Mouse (Mus musculus) lung, embryonic 14.5 days (tissue): ENCODE measurements around the gene Thrsp. TPM values are rescaled to one million over a fixed set of nuclear protein-coding genes. Genes with fewer than 3 reads are reported as not detected.

Experiments used
- ATAC-seq: fragments of 200-750 bp; cut with Nextera tagmentation; 2 replicates; pipeline ENCODE4 v1.8.0; 2017; ENCODE audit warnings: mild to moderate bottlenecking, moderate TSS enrichment, moderate library complexity; ENCODE audit not compliant: insufficient read depth
- DNase-seq: peaks from one replicate; pipeline ENCODE4 v3.0.0-alpha.2; 2015
- H3K27ac ChIP-seq: fragments of 300-500 bp; sonication (generic); 2 replicates; pipeline ENCODE4 v1.5.1; 2014; ENCODE audit warnings: low read depth, mild to moderate bottlenecking, moderate library complexity
- H3K27me3 ChIP-seq: fragments of 300-500 bp; sonication (generic); 2 replicates; pipeline ENCODE4 v1.6.1; 2014; ENCODE audit warnings: low read length, control low read depth; ENCODE audit not compliant: insufficient read depth
- H3K36me3 ChIP-seq: fragments of 300-500 bp; sonication (generic); 2 replicates; pipeline ENCODE4 v1.6.1; 2014; ENCODE audit warnings: control low read depth; ENCODE audit not compliant: insufficient read depth
- H3K4me1 ChIP-seq: fragments of 300-500 bp; sonication (generic); 2 replicates; pipeline ENCODE4 v1.6.1; 2014; ENCODE audit warnings: antibody characterized with exemption, control low read depth; ENCODE audit not compliant: insufficient read depth
- H3K4me2 ChIP-seq: fragments of 300-500 bp; sonication (generic); 2 replicates; pipeline ENCODE4 v1.6.1; 2014; ENCODE audit warnings: mild to moderate bottlenecking
- H3K4me3 ChIP-seq: fragments of 300-500 bp; sonication (generic); 2 replicates; pipeline ENCODE4 v1.5.1; 2014; ENCODE audit warnings: low read depth, low read length
- H3K9ac ChIP-seq: fragments of 300-500 bp; sonication (generic); 2 replicates; pipeline ENCODE4 v1.6.1; 2014
- H3K9me3 ChIP-seq: fragments of 300-500 bp; sonication (generic); 2 replicates; pipeline ENCODE4 v1.6.1; 2016; ENCODE audit warnings: low read depth, low read length, control low read depth
- CTCF ChIP-seq: IDR thresholded peaks from 2 replicates; pipeline ENCODE4 v1.5.1; 2016; ENCODE audit warnings: antibody characterized with exemption, low read depth
- WGBS: fragments of 180-500 bp; shearing (Covaris S2); extraction: QIAGEN DNeasy Blood & Tissue Kit; methylation state at CpG from one replicate; pipeline ENCODE4 v1.1.7; 2014; 5-methylcytosine and 5-hydroxymethylcytosine counted together
- polyA plus RNA-seq: library from polyadenylated mRNA; unstranded; fragments of >200 nt; fragmentation: Nextera tagmentation; extraction: Ambion mirVana; gene quantifications from 2 replicates; pipeline ENCODE4 v1.2.1, GENCODE M21; 2014

The Thrsp gene
- polyA plus RNA-seq, 1 experiment from 2014 or later, result 0.61 TPM

DNA sequence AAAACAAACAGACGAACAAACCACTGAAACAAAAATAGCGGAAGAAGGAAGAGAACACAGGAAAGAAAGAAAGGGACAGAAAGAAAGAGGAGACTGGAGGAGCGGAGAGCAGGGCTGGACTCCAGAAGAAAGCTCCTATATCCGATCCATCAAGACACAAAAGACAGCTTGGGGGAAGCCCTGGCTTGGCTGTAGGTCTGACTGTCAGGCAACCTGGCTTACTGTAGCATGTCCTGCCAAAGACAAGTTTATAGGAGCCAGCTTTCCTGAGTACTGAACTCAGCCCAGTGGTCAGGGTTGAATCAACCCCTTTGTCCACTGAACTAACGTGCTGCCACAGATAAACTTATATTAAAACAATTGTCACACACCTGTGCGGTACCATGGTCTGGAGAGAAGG, 9.8 kb upstream of the Thrsp start:
- H3K4me2 ChIP-seq, result no peak overlapping the region
- TF ChIP-seq CTCF, result no peak
- 82% methylated on average over 6 of the region's 6 CpGs for WGBS
- no peaks in the 10 kb centered on the region for H3K9me3 ChIP-seq
- H3K9ac ChIP-seq, result no peak overlapping the region
- no peak for DNase-seq
- no peak for ATAC-seq
- no peaks in the 10 kb centered on the region for H3K36me3 ChIP-seq
- no peaks in the 10 kb centered on the region for H3K27me3 ChIP-seq
- no peak overlapping the region for H3K4me3 ChIP-seq
- peaks cover 8% of the 10 kb centered on the region; the same call in 1 of the 2 replicates for H3K4me1 ChIP-seq
- no peak overlapping the region for H3K27ac ChIP-seq

- H3K9ac ChIP-seq, result no peak overlapping the region
- no peak for DNase-seq
- no peak overlapping the region for H3K4me3 ChIP-seq
- no peaks in the 10 kb centered on the region for H3K36me3 ChIP-seq
- no peak overlapping the region for H3K4me2 ChIP-seq
- TF ChIP-seq CTCF, result no peak
- 60% methylated on average over 6 of the region's 6 CpGs for WGBS
- peaks cover 8% of the 10 kb centered on the region; the same call in 1 of the 2 replicates for H3K4me1 ChIP-seq
- H3K9me3 ChIP-seq, result no peaks in the 10 kb centered on the region
- ATAC-seq, result no peak
- no peaks in the 10 kb centered on the region for H3K27me3 ChIP-seq
- H3K27ac ChIP-seq, result no peak overlapping the region
Observed at GRCm38 (mm10) chr7:97426566-97426965, 9.0 kb upstream of the Thrsp start.

- 7% methylated on average over 12 of the region's 12 CpGs for WGBS
Observed at GRCm38 (mm10) chr7:97424621-97425245, 7.2 kb upstream of the Thrsp start.

DNA sequence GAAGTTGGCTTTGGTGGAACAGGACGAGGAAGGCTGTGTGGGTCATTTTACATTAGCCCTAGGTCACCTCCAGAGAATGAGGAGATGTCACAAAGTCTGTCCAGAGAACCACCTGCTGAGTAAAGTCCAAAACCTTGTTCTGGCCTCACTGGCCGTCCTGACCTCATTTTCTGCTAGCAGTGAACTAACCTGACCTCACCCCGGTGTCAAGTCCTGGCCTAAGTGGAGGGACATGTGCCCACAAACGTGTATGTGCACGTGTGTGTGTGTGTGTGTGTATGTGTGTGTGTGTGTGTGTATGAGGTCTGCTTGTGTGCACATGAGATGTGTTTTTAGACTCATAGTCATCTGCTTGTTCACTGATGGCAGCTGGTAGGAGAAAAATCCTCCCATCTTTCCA, 6.2 kb upstream of the Thrsp start:
- no peak overlapping the region for H3K9ac ChIP-seq
- H3K4me2 ChIP-seq, result no peak overlapping the region
- no peak for DNase-seq
- H3K36me3 ChIP-seq, result no peaks in the 10 kb centered on the region
- no peak for TF ChIP-seq CTCF
- H3K27me3 ChIP-seq, result no peaks in the 10 kb centered on the region
- H3K27ac ChIP-seq, result no peak overlapping the region
- H3K4me1 ChIP-seq, result no peaks in the 10 kb centered on the region
- no peaks in the 10 kb centered on the region for H3K9me3 ChIP-seq
- whole genome bisulfite sequencing, result 51% methylated on average over 5 of the region's 5 CpGs
- no peak for ATAC-seq
- no peak overlapping the region for H3K4me3 ChIP-seq

More at GRCm38 (mm10) chr7:97424621-97425245, 7.2 kb upstream of the Thrsp start:
- Histone ChIP-seq H3K9ac (0 out of 2 replicates have a peak overlapping the region, but pooled peaks have one; percentile 3), H3K9me3 (no peaks in the 10 kb centered on the region), H3K4me2 (no peak overlapping the region), H3K4me1 (peaks cover 4% of the 10 kb centered on the region; the same call in 1 of the 2 replicates), H3K27ac (no peak overlapping the region), H3K4me3 (no peak overlapping the region), H3K27me3 (no peaks in the 10 kb centered on the region), H3K36me3 (no peaks in the 10 kb centered on the region)
- peak; percentile 87 for ATAC-seq
- TF ChIP-seq CTCF, result peak; percentile 97
- peak; percentile 96 for DNase-seq

- H3K4me2 ChIP-seq, result no peak overlapping the region
- no peak overlapping the region; the same call in 1 of the 2 replicates for H3K27ac ChIP-seq
- no peaks in the 10 kb centered on the region for H3K36me3 ChIP-seq
- H3K9ac ChIP-seq, result 0 out of 2 replicates have a peak overlapping the region, but pooled peaks have one; percentile 3
- 66% methylated on average over 8 of the region's 8 CpGs for WGBS
- no peak overlapping the region for H3K4me3 ChIP-seq
- H3K27me3 ChIP-seq, result no peaks in the 10 kb centered on the region
- no peak for TF ChIP-seq CTCF
- no peaks in the 10 kb centered on the region for H3K4me1 ChIP-seq
- DNase-seq (no peak), ATAC-seq (0 out of 2 replicates have a peak, but pooled peaks have one; percentile 11)
- H3K9me3 ChIP-seq, result no peaks in the 10 kb centered on the region
Observed at GRCm38 (mm10) chr7:97420958-97421651, 3.6 kb upstream of the Thrsp start.

- no peak for TF ChIP-seq CTCF
- H3K27ac ChIP-seq, result no peak overlapping the region
- H3K4me2 ChIP-seq, result no peak overlapping the region
- no peaks in the 10 kb centered on the region for H3K36me3 ChIP-seq
- no peaks in the 10 kb centered on the region for H3K9me3 ChIP-seq
- H3K27me3 ChIP-seq, result no peaks in the 10 kb centered on the region
- no peaks in the 10 kb centered on the region for H3K4me1 ChIP-seq
- DNase-seq (no peak), ATAC-seq (no peak)
- H3K4me3 ChIP-seq, result no peak overlapping the region
- H3K9ac ChIP-seq, result no peak overlapping the region
- 38% methylated on average over 1 of the region's 1 CpGs for WGBS
Observed at GRCm38 (mm10) chr7:97420406-97420805, 2.9 kb upstream of the Thrsp start.

- Histone ChIP-seq H3K9me3 (no peaks in the 10 kb centered on the region), H3K36me3 (no peaks in the 10 kb centered on the region), H3K4me2 (no peak overlapping the region), H3K9ac (no peak overlapping the region), H3K4me3 (no peak overlapping the region), H3K4me1 (no peaks in the 10 kb centered on the region), H3K27ac (no peak overlapping the region), H3K27me3 (no peaks in the 10 kb centered on the region)
- WGBS, result 85% methylated on average over 5 of the region's 5 CpGs
- ATAC-seq (no peak), DNase-seq (no peak)
- no peak for TF ChIP-seq CTCF
Observed at GRCm38 (mm10) chr7:97419163-97419562, 1.6 kb upstream of the Thrsp start.
